Mouse (Mus musculus) monocyte, adult 59 days (primary cell): ENCODE measurements around the gene Hsh2d. TPM values are rescaled to one million over a fixed set of nuclear protein-coding genes. Genes with fewer than 3 reads are reported as not detected.

Source experiments
- total RNA-seq, 2 experiments: library from RNA; stranded (reverse); gene quantifications; one replicate each; pipeline ENCODE4 v1.2.4; 2023

Gene Hsh2d
- total RNA-seq, result 1 to 10 TPM; 2.5 to 4.1 TPM

GRCm38 (mm10) chr8:72189417-72190214, at the start of gene Hsh2d:
Gene Hsh2d (plus strand): TSS chr8:72189638.

DNA sequence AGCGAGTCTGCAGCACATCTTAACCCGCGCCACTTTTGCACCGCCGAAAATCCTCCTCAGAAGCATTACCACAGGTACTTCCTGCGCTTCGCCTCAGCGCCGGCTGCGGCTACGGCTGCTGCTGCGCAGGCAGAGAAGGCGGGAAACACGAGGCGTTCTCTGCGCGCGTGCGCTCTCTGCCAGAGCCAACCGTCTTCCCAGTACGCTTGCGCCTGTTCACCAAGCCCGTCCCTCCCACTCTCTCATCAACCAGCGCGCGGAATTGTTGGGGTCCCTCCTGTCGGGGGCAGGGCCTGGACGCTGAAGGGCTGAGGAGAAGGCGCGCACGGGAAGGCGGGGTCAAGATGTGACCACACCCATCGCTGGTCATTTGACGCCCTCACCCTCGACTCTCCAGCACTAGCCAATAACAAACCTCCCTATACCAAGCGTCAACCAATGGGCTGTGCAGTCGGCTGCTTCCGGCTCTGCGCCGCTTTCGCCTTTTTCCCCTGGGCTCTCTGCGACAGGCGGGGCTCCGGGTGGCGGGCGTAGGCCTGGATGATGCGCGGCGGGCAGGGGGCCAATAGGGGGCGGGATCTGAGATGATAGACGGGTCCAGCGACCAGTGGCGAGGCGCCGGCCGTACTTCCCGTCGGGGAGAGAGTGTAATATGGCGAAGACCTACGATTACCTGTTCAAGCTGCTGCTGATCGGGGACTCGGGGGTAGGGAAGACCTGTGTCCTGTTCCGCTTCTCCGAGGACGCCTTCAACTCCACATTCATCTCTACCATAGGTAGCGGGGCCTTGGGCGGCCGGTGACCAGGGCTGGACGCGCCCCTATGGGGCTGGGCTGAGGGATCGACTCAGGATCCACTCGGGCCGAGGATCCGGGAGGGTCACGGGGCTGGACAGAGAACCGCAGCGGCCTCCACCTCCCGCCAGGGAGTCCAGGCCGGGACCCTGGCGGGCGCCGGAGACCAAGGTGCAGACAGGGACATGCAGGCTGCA, 28.4 kb upstream of the Hsh2d start, which contains the start of gene Rab8a:
Gene Rab8a (plus strand): TSS at position 494 of the 991 bp plus-strand sequence.

DNA sequence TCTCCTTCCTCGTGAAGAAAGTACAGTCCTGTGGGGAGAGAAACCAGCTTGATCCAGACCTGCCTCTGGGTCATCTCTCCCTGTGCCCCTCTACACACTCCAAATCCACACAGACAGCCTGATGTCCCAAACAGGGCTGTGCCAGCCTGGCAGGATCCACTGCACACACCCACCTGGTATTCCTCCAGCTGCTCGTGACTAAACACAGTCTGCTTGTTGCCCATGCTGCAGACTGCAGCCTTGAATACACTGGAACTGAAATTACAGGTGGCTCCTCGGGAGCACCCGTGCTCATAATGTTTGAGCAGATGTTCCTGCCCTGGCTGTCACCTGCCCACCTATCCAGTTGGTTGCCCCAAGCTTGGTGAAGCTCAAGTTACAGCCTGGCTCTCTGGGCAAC, 23.3 kb downstream of the Hsh2d start, which contains the start of gene Cib3:
Gene Cib3 (minus strand): TSS at position 87 of the 400 bp plus-strand sequence.

GRCm38 (mm10) chr8:72213536-72213935, 24.1 kb downstream of the Hsh2d start, which contains the start of gene Gm11034:
Gene Gm11034 (minus strand): TSS chr8:72213636.

DNA sequence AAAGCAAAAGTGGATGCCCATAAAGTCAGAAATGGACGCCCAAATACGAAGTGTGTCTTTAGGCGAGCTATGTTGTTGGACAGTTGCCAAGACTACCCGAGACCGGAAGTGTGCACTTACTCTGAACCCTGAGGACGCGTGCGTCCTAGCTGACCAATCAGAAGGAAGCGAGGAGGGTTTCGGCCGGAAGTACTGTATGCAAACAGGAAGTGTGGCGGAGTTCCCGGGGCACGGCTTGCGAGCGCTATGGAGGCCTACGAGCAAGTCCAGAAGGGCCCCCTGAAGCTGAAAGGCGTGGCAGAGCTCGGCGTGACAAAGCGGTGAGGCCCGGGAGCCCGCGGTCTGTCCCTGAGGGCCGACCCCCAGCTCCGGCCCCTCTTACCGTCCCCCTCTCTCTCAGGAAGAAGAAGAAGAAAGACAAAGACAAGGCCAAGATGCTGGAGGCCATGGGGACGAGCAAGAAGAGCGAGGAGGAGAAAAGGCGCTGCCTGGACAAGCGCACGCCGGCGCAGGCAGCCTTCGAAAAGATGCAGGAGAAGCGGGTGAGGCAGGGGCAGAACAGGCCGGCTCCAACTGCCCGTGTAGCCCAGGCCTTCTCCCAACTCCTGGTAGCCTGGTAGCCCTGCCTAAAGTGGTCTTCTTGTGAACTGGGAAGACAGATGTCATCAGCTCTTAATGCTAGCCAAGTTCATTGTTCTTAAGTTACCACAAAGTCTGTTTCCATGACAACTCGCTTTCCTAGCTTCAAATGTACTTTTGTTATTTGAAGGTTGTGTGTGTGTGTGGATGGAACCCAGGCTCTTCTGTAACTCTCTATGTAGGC, 30.3 kb downstream of the Hsh2d start, which contains the start of gene Fam32a:
Gene Fam32a (plus strand): TSS at position 190 of the 823 bp plus-strand sequence.

DNA sequence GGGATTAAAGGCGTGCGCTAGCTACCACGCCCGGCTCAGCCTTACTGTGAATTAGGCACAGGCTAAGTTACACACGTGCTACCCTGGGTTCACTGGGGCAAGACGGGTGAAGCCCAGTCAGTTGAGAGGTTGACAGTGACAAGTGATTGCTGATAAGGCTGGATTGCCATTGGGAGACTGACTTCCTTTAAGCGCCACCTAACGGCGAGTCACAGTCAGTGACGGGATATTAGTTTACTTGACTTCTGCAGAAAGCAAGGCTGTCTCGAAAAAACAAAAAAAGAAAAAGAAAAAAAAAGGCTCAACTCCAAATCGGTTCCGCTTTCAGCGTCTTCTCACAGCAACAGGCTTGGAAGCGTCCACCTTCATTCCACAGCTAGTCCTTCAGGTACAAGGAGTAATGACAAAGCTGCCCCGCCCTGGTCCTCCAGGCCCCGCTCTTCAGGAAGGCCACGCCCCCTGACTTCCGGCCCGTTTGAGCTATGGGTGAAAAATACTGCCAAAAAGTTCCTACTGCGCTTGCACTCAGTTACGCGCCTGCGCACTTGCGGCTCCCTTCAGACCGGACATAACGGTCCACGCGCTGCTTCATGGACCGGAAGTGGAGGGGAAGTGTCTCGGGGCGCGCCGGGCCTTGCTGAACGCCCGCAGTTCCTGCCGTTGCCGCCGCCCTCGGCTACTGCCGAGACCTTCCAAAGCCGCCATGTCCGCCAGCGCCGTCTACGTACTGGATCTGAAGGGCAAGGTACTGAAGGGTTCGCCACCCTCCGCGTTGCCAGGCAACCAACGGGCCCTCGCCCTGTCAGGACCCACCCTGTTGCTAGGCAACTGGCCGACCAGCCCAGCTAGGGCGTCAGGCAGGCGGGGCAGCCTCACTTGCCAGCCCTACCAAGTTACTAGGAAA, 50.3 kb downstream of the Hsh2d start, which contains the start of gene Ap1m1:
Gene Ap1m1 (plus strand): TSS at position 520 of the 904 bp plus-strand sequence.

Other genes starting within 250 kb of the Hsh2d start
- gene Zfp961, start 238.6 kb upstream of the Hsh2d start, total RNA-seq, result 1 to 10 TPM; 7.4 to 9.6 TPM
- gene Cyp4f18, start 180.0 kb upstream of the Hsh2d start, total RNA-seq, result 100 to 1,000 TPM; 240 to 283 TPM
- not detected for gene Olfr372, start 148.4 kb upstream of the Hsh2d start, total RNA-seq
- gene Olfr373, start 106.5 kb upstream of the Hsh2d start, total RNA-seq, result under 1 TPM in 1 of 2 experiments, not detected in 1; 0.21 TPM
- under 1 TPM in 1 of 2 experiments, not detected in 1; 0.05 TPM for gene Olfr374, start 82.6 kb upstream of the Hsh2d start, total RNA-seq
- gene Tpm4, start 54.7 kb upstream of the Hsh2d start, total RNA-seq, result 100 to 1,000 TPM; 224 to 258 TPM
- gene Rab8a, start 28.4 kb upstream of the Hsh2d start, total RNA-seq, result 100 to 1,000 TPM; 141 to 152 TPM
- gene Cib3, start 23.2 kb downstream of the Hsh2d start, total RNA-seq, result under 1 TPM; 0.43 to 0.47 TPM
- gene Gm11034, start 24.0 kb downstream of the Hsh2d start, total RNA-seq, result not detected
- gene Fam32a, start 30.1 kb downstream of the Hsh2d start, total RNA-seq, result 10 to 100 TPM; 80.8 to 88.5 TPM
- gene Ap1m1, start 50.4 kb downstream of the Hsh2d start, total RNA-seq, result 100 to 1,000 TPM; 127 to 134 TPM
- 1 to 10 TPM; 6.0 to 6.2 TPM for gene Gm10282, start 115.6 kb downstream of the Hsh2d start, total RNA-seq
- 1,000 to 10,000 TPM; 1,898 to 2,084 TPM for gene Klf2, start 129.4 kb downstream of the Hsh2d start, total RNA-seq
- 100 to 1,000 TPM; 105 to 109 TPM for gene Eps15l1, start 231.8 kb downstream of the Hsh2d start, total RNA-seq